Mouse (Mus musculus) natural killer cell, adult 2 months (primary cell): ENCODE results near the gene Map3k12.

Experiments
- DNase-seq, 2 experiments: peaks; one replicate each; pipeline ENCODE4 v3.0.0; 2022; ENCODE audit warnings: low spot score in 2 of 2

The Map3k12 gene

DNA sequence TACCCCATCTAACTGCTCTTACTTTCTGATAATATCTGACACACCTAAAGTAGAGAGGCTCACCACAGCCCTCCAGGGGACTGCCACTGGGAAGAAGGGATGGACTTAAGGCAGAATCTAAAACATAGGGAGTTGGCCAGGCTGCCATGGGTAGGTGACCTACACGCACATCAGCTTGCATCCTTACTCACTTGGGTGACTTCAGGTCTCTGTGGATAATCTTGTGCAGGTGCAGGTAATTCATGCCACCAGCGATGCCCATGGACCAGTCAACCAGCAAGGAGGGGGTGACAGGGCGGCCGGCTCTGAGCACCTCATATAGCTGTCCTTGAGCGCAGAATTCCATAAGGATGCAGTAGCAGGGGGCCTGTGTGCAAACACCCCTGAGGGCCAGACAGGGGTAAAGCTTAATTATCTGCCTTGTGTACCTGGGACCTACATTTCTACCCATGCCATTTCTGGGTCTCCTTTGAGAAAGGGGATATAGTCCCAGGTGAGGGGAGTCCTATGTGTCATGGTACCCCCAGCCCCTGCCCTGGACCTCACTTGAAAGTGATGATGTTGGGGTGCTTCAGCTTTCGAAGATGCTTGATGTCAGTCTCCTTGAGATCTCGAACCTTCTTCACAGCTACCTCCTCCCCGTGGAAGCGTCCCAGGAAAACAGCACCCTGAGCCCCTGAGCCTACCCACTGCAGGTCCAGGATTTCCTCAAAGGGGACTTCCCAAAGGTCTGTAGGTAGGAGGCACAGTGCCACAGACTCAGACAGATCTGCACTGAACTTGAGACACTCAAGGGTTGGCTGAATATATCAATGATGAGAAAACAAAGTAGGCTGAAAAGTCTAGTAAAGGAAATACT lies 12.7 kb downstream of the Map3k12 start:
- no peak for DNase-seq

- DNase-seq, result no peak
Observed at GRCm38 (mm10) chr15:102503447-102503846, 13.4 kb downstream of the Map3k12 start, which contains the start of gene Gm10337. Gm10337 (plus strand) TSS chr15:102503722.

DNA sequence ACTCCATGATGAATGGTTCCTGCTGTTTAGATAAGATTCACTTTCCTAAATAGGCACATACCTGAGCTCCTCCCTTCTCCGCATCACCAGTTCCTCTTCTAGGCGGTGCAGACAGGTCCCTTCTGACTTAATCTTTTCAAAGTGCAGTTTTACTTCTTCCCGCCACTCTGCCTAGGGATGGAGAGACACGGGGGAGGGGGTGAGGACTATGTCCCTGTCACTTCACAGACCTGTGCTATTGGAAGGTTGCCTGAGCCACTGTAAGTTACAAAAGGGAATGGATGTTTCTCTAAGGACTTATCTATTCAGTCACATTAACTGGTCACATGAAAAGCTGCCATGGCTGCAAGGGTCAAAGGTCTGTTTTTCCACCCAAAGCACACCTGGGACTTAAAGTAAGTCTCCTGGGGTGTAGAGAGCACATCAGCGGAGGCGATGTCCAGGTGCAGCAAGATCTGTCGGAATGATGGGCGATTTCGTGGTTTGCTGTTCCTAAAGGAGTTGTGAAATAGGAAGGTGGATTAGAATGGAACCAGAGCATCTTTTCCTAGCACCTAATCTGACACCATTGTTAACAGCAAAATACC lies 14.5 kb downstream of the Map3k12 start:
- DNase-seq, result no peak

DNA sequence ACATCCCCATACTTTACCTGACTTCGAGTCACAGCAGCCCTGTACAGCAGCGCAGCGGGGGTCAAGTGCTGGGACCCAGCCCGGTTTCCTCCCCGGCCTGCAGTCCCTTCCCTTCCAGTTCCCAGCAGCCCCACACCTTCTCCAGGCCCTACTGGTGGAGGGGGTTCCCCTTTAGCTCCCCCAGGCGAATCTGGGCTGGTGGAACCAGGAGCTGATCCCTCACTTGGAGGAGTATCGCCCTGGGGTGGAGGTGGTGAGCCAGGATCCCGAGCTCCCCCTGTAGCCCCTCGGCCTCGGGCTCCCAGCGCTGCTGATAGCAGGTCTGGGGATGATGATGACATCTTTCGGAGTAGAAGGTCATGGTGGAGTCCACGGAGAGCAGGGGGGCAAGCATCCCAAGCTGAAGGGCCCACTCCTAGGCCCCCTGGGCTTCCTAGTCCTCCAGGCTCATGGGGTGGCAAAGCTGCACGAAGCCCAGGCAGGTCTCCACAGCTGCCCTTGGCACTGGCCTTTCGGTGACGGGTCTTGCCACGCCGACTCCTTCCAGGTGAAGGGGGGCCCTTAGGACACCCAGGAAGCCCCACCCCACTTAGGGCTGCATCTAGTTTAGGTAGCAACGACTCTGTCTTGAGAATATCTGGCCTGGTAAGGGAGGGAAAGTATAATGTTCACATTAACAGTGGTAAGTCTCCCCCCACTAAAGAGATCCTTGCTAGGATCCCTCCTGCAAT lies 15.6 kb downstream of the Map3k12 start:
- DNase-seq, result no peak

DNA sequence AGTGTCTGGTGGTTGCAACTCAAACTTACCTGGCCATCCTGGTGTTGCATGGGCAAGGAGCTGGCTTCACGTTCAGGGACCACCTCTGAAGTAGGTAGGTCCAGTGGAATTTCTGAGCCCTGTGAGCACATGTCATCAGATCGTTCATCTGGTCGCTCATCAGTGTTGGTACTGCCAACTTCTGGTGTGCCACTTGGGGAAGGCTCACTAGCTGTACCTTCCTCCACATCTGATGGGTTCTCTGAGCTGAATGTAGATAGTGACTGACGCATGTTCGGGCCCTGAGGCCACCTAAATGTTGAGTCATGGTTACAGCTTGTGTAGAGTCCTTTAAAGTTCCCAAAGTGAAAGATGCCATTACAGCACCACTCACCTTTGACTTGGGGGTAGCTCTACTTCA lies 16.4 kb downstream of the Map3k12 start:
- DNase-seq, result no peak

GRCm38 (mm10) chr15:102499851-102500250 lies 17.0 kb downstream of the Map3k12 start:
- no peak for DNase-seq

GRCm38 (mm10) chr15:102499370-102499769 lies 17.5 kb downstream of the Map3k12 start:
- DNase-seq, result no peak

GRCm38 (mm10) chr15:102498322-102498721 lies 18.5 kb downstream of the Map3k12 start:
- no peak for DNase-seq

- no peak for DNase-seq
Observed at GRCm38 (mm10) chr15:102487664-102488063, 29.2 kb downstream of the Map3k12 start.

DNA sequence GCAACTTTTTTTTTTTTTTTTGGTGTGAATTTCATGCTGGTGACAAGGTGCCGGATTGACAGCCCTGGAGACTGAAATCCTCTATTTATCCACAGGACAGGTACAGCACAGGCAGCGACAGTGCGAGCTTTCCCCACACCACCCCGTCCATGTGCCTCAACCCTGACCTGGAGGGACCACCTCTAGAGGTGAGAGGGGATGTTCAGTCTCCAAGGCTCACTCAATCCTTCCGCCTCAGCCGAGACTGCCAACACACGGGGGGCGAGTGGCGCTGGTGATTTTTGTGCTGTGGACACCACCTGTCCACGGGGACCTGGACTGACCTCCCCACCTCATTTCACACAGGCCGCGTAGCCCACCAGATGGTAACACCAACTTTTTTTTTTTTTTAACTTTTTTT lies 31.0 kb downstream of the Map3k12 start:
- no peak for DNase-seq

- no peak for DNase-seq
Observed at GRCm38 (mm10) chr15:102483136-102483535, 33.7 kb downstream of the Map3k12 start.

- no peak for DNase-seq
Observed at GRCm38 (mm10) chr15:102474520-102474919, 42.3 kb downstream of the Map3k12 start.

- no peak for DNase-seq
Observed at GRCm38 (mm10) chr15:102473246-102473645, 43.6 kb downstream of the Map3k12 start.

DNA sequence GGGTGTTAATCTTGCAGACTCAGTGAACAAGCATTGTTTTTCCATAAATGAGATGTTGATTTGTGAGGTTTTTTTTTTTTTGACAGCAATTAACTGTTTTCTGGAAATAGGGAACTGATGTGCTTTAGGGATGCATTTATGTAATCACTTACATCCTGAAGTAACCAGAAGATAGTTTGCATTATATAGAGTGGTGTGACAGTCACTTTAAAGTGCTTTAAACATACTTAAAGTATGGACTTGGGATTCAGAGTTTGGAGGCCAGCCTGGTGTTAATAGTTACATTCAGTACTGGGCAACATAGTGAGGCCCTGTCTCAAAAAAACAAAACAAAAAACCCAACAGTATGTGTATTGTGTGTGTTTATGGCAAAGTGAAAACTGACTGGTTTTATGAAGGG lies 45.1 kb downstream of the Map3k12 start:
- no peak for DNase-seq

DNA sequence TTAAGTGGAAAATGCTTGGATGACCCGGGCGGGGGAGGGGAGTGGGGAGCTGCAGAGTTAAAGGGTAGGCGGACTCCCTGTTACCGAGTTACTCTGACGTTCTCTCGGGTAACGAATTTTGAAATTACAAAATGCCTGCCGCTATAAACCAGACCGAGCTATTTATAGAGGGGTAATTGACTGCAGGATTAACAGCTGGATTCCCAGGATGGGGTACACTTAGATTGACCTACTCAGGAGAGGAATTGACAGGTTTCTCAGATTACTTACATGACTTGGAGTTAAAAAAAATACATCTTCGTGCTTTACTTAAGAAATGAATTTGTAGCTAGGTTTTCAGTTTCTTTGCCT lies 45.6 kb downstream of the Map3k12 start:
- no peak for DNase-seq

GRCm38 (mm10) chr15:102470605-102471294 lies 46.1 kb downstream of the Map3k12 start:
- peak; percentile 70 to 74 for DNase-seq

DNA sequence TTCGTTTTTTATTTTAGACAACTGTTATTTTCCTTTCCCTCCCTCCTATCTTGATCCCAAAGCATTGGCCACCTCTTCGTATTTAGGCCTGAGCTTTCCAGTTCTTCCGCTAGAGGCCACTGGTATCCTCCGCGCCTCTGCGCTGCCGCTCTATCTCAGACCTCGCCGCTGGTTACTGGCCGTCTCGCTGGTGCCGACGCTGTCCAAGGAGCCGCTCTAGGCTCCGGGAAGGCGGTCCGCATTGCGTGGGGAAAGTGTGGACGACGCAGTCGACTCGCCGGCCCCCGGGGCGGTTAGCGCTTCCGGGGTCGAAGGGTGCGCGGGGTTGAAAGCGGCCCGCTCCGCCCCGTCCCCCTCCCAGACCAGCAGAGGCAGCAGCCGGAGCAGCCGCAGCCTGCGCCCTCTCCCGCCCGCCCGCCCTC lies 46.7 kb downstream of the Map3k12 start, which contains the start of gene Pcbp2:
Gene Pcbp2 (plus strand): TSS at position 357 of the 422 bp plus-strand sequence.
- DNase-seq, result peak; percentile 95 to 97

DNA sequence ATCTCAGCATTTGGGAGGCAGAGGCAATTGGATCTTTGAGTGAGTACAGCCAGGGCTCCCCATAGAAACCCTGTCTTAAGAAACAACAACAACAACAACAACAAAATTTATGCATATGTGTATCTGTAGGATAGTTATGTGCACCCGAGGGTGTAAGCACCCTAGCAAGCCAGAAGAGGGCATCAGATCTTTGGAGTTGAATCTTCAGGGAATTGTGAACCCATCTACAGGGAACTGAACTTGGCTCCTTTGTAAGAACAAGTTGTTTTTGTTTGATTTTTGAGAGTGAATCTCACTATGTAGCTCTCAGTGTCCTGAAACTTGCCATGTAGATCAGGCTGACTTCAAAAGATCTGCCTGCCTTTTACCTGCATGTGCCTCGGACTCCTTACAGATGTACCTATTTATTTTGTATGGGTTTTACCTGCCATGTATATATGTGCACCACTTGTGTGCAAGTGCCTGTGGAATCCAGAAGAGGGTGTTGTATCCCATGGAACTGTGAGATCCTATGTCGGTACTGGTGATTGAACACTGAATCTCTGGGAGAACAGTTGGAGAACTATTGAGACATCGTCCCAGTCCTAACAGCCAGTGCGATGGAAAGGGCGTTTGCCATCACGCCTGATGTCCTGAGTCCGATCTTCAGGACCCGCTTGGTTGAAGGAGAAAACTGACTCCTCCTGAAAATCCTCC lies 48.0 kb downstream of the Map3k12 start:
- DNase-seq, result no peak

DNA sequence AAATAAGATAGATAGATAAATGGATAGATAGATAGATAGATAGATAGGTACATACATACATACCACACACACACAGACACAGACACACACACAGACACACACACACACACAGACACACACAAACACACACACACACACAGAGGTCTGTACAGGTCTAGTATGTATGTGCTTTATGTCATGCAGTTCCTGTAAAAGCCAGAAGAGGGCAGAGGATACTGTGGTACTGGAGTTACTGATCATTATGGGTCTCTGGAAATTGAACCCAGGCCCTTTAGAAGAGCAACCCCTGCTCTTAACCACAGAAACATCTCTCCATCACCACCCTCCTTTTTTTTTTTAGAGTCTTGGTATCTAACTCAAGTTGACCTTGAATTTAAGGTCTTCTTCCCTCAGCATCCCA lies 53.2 kb downstream of the Map3k12 start:
- DNase-seq, result peak in 1 of 2 experiments; percentile 38

- DNase-seq, result no peak
Observed at GRCm38 (mm10) chr15:102461430-102462075, 55.3 kb downstream of the Map3k12 start.

- no peak for DNase-seq
Observed at GRCm38 (mm10) chr15:102460971-102461370, 55.9 kb downstream of the Map3k12 start.
